Mouse (Mus musculus): ENCODE results near the gene Gm28729. TPM values are rescaled to one million over a fixed set of nuclear protein-coding genes. Genes with fewer than 3 reads are reported as not detected.
"Not testable (repeated sequence)": the region's sequence is repeated elsewhere in the genome, so short reads cannot be mapped to it uniquely, and the experiment has no call there.

Gene Gm28729
- polyA plus RNA-seq, 1 experiment from 2014 or later = not detected

- H3K4me2 ChIP-seq (replicated peaks) = no peak overlapping the region
- 71% methylated on average over 3 of the region's 3 CpGs for WGBS
- H3K9ac ChIP-seq (replicated peaks) = no peak overlapping the region
- no peaks in the 10 kb centered on the region for H3K36me3 ChIP-seq
- ATAC-seq (ENCODE audit: low FRiP score, low read depth) = no peak
- H3K9me3 ChIP-seq = no peaks in the 10 kb centered on the region
- no peak overlapping the region for H3K27ac ChIP-seq (replicated peaks)
- H3K4me1 ChIP-seq = 0 out of 2 replicates have a peak, but pooled peaks cover 2% of the 10 kb centered on the region
- no peak overlapping the region for H3K4me3 ChIP-seq
- 0 out of 2 replicates have a peak, but pooled peaks cover 4% of the 10 kb centered on the region for H3K27me3 ChIP-seq
Measured at GRCm38 (mm10) chr9:96483028-96483427, 42.0 kb downstream of the Gm28729 start.

GRCm38 (mm10) chr9:96478071-96478888, 46.8 kb downstream of the Gm28729 start, which contains the start of gene Rnf7:
Rnf7 (minus strand) TSS chr9:96478675.
- Histone ChIP-seq H3K9me3 (no peaks in the 10 kb centered on the region), H3K36me3 (peaks cover 11% of the 10 kb centered on the region), H3K4me1 (peaks cover 16% of the 10 kb centered on the region), H3K9ac (replicated peaks) (peak within 1 kb of the TSS; percentile 90), H3K4me2 (replicated peaks) (peak within 1 kb of the TSS; percentile 77), H3K4me3 (peak within 1 kb of the TSS; percentile 89), H3K27me3 (0 out of 2 replicates have a peak, but pooled peaks cover 4% of the 10 kb centered on the region), H3K27ac (replicated peaks) (peak within 1 kb of the TSS; percentile 88)
- ATAC-seq (ENCODE audit: low FRiP score, low read depth) = peak; percentile 99
- WGBS = under 1% methylated on average over 74 of the region's 74 CpGs

GRCm38 (mm10) chr9:96472356-96472755, 52.7 kb downstream of the Gm28729 start:
- Histone ChIP-seq H3K27me3 (no peaks in the 10 kb centered on the region), H3K36me3 (peaks cover 33% of the 10 kb centered on the region), H3K9me3 (no peaks in the 10 kb centered on the region), H3K27ac (replicated peaks) (no peak overlapping the region), H3K9ac (replicated peaks) (no peak overlapping the region), H3K4me3 (no peak overlapping the region), H3K4me2 (replicated peaks) (no peak overlapping the region), H3K4me1 (peaks cover 12% of the 10 kb centered on the region)
- 86% methylated on average over 3 of the region's 3 CpGs for WGBS
- ATAC-seq (ENCODE audit: low FRiP score, low read depth) = no peak

GRCm38 (mm10) chr9:96471681-96472080, 53.4 kb downstream of the Gm28729 start:
- not testable (repeated sequence) for H3K4me3 ChIP-seq; H3K4me1 ChIP-seq; H3K9me3 ChIP-seq; H3K27ac ChIP-seq (replicated peaks); ATAC-seq (ENCODE audit: low FRiP score, low read depth); H3K27me3 ChIP-seq; H3K4me2 ChIP-seq (replicated peaks); H3K9ac ChIP-seq (replicated peaks)
- H3K36me3 ChIP-seq = peaks cover 38% of the 10 kb centered on the region
- WGBS = 79% methylated on average over 4 of the region's 4 CpGs

GRCm38 (mm10) chr9:96470266-96470974, 54.6 kb downstream of the Gm28729 start:
- Histone ChIP-seq H3K9ac (replicated peaks) (no peak overlapping the region), H3K36me3 (peaks cover 35% of the 10 kb centered on the region), H3K27me3 (no peaks in the 10 kb centered on the region), H3K27ac (replicated peaks) (no peak overlapping the region), H3K4me3 (no peak overlapping the region), H3K4me2 (replicated peaks) (no peak overlapping the region), H3K9me3 (no peaks in the 10 kb centered on the region), H3K4me1 (0 out of 2 replicates have a peak, but pooled peaks cover 2% of the 10 kb centered on the region)
- WGBS = 92% methylated on average over 8 of the region's 8 CpGs
- no peak for ATAC-seq (ENCODE audit: low FRiP score, low read depth)

- Histone ChIP-seq H3K4me3 (no peak overlapping the region), H3K9me3 (no peaks in the 10 kb centered on the region), H3K27ac (replicated peaks) (no peak overlapping the region), H3K9ac (replicated peaks) (no peak overlapping the region), H3K36me3 (peaks cover 35% of the 10 kb centered on the region), H3K27me3 (no peaks in the 10 kb centered on the region), H3K4me2 (replicated peaks) (no peak overlapping the region), H3K4me1 (no peaks in the 10 kb centered on the region)
- 79% methylated on average over 8 of the region's 8 CpGs for WGBS
- ATAC-seq (ENCODE audit: low FRiP score, low read depth) = no peak
Measured at GRCm38 (mm10) chr9:96469556-96470265, 55.4 kb downstream of the Gm28729 start.

GRCm38 (mm10) chr9:96463708-96464107, 61.4 kb downstream of the Gm28729 start:
- Histone ChIP-seq H3K4me3 (no peak overlapping the region), H3K36me3 (peaks cover 36% of the 10 kb centered on the region), H3K9ac (replicated peaks) (no peak overlapping the region), H3K4me1 (peaks cover 6% of the 10 kb centered on the region; the same call in 1 of the 2 replicates), H3K9me3 (peaks cover 10% of the 10 kb centered on the region), H3K27ac (replicated peaks) (no peak overlapping the region), H3K4me2 (replicated peaks) (no peak overlapping the region), H3K27me3 (no peaks in the 10 kb centered on the region)
- no peak for ATAC-seq (ENCODE audit: low FRiP score, low read depth)
- WGBS = 80% methylated on average over 10 of the region's 10 CpGs

GRCm38 (mm10) chr9:96461607-96462006, 63.5 kb downstream of the Gm28729 start:
- 33% methylated on average over 1 of the region's 1 CpGs for WGBS
- Histone ChIP-seq H3K4me1 (peaks cover 6% of the 10 kb centered on the region; the same call in 1 of the 2 replicates), H3K4me2 (replicated peaks) (no peak overlapping the region), H3K36me3 (peaks cover 18% of the 10 kb centered on the region), H3K9me3 (peaks cover 10% of the 10 kb centered on the region), H3K27ac (replicated peaks) (no peak overlapping the region), H3K27me3 (no peaks in the 10 kb centered on the region), H3K9ac (replicated peaks) (no peak overlapping the region), H3K4me3 (no peak overlapping the region)
- ATAC-seq (ENCODE audit: low FRiP score, low read depth) = no peak

- Histone ChIP-seq H3K27me3 (no peaks in the 10 kb centered on the region), H3K4me3 (no peak overlapping the region), H3K36me3 (peaks cover 18% of the 10 kb centered on the region), H3K4me1 (peaks cover 6% of the 10 kb centered on the region; the same call in 1 of the 2 replicates), H3K27ac (replicated peaks) (peak overlapping the region; percentile 61), H3K4me2 (replicated peaks) (no peak overlapping the region), H3K9ac (replicated peaks) (no peak overlapping the region), H3K9me3 (peaks cover 10% of the 10 kb centered on the region)
- no peak for ATAC-seq (ENCODE audit: low FRiP score, low read depth)
- 52% methylated on average over 10 of the region's 10 CpGs for WGBS
Measured at GRCm38 (mm10) chr9:96460117-96460865, 64.8 kb downstream of the Gm28729 start.

- no peak overlapping the region for H3K4me3 ChIP-seq
- H3K36me3 ChIP-seq = no peaks in the 10 kb centered on the region
- H3K27me3 ChIP-seq = no peaks in the 10 kb centered on the region
- WGBS = 53% methylated on average over 8 of the region's 8 CpGs
- peak; percentile 45; the same call in 1 of the 2 replicates for ATAC-seq (ENCODE audit: low FRiP score, low read depth)
- peaks cover 6% of the 10 kb centered on the region; the same call in 1 of the 2 replicates for H3K4me1 ChIP-seq
- no peak overlapping the region for H3K4me2 ChIP-seq (replicated peaks)
- H3K27ac ChIP-seq (replicated peaks) = peak overlapping the region; percentile 40; the same call in 1 of the 2 replicates
- no peak overlapping the region for H3K9ac ChIP-seq (replicated peaks)
- no peaks in the 10 kb centered on the region for H3K9me3 ChIP-seq
Measured at GRCm38 (mm10) chr9:96455618-96456017, 69.4 kb downstream of the Gm28729 start.

GRCm38 (mm10) chr9:96452956-96453355, 72.1 kb downstream of the Gm28729 start:
- H3K27ac ChIP-seq (replicated peaks) = no peak overlapping the region
- no peaks in the 10 kb centered on the region; the same call in 1 of the 2 replicates for H3K4me1 ChIP-seq
- 77% methylated on average over 4 of the region's 4 CpGs for WGBS
- H3K4me2 ChIP-seq (replicated peaks) = no peak overlapping the region
- no peak for ATAC-seq (ENCODE audit: low FRiP score, low read depth)
- H3K9me3 ChIP-seq = no peaks in the 10 kb centered on the region
- no peaks in the 10 kb centered on the region for H3K27me3 ChIP-seq
- H3K4me3 ChIP-seq = no peak overlapping the region
- no peak overlapping the region for H3K9ac ChIP-seq (replicated peaks)
- no peaks in the 10 kb centered on the region for H3K36me3 ChIP-seq
